Mouse (Mus musculus): ENCODE measurements around the gene BC004004. TPM values are rescaled to one million over a fixed set of nuclear protein-coding genes. Genes with fewer than 3 reads are reported as not detected.
A peak's percentile ranks its signal among the peaks of the same experiment; 100 is the strongest.
"Not testable (repeated sequence)": the region's sequence is repeated elsewhere in the genome, so short reads cannot be mapped to it uniquely, and the experiment has no call there.

BC004004 gene
- polyA plus RNA-seq, 1 experiment from 2014 or later: 73.7 TPM

DNA sequence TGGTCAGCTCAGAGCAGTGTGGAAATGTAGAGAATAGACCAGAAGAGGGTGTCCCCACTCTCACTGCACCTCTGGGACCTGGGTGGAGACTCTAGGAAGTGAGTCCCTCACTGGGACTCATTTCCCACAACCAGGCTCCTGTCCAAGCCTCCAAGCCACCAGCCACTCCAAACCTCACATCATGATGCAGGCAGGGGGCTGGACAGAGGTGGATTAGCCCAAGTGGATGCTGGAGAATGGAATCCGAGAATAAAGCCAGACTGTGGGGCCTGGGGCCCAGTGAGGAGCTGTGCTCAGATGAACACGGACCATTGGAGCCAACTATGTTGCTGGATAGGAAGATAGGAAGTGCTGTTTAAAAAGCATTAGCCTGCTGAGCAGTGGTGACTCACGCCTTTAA is 48.3 kb downstream of the BC004004 start:
- H3K27me3 ChIP-seq: peaks cover 33% of the 10 kb centered on the region
- H3K27ac ChIP-seq (replicated peaks): no peak overlapping the region
- no peak for ATAC-seq (ENCODE audit: low FRiP score, low read depth)
- no peak overlapping the region for H3K4me2 ChIP-seq (replicated peaks)
- H3K9me3 ChIP-seq: no peaks in the 10 kb centered on the region
- H3K4me1 ChIP-seq: peaks cover 4% of the 10 kb centered on the region
- H3K36me3 ChIP-seq: no peaks in the 10 kb centered on the region
- no peak overlapping the region for H3K4me3 ChIP-seq
- WGBS: 51% methylated on average over 3 of the region's 3 CpGs
- no peak overlapping the region for H3K9ac ChIP-seq (replicated peaks)

- 96% methylated on average over 3 of the region's 3 CpGs for WGBS
- H3K27me3 ChIP-seq: peaks cover 38% of the 10 kb centered on the region
- H3K27ac ChIP-seq (replicated peaks); H3K4me3 ChIP-seq; H3K36me3 ChIP-seq; H3K9ac ChIP-seq (replicated peaks); H3K9me3 ChIP-seq; ATAC-seq (ENCODE audit: low FRiP score, low read depth); H3K4me2 ChIP-seq (replicated peaks); H3K4me1 ChIP-seq: not testable (repeated sequence)
Observed at GRCm38 (mm10) chr17:29317380-29317779, 48.8 kb downstream of the BC004004 start, which contains the start of gene Pi16. Gene Pi16 (plus strand): TSS chr17:29317680.

- Histone ChIP-seq H3K9me3 (no peaks in the 10 kb centered on the region), H3K36me3 (no peaks in the 10 kb centered on the region), H3K27me3 (peaks cover 52% of the 10 kb centered on the region), H3K27ac (replicated peaks) (no peak overlapping the region), H3K4me2 (replicated peaks) (no peak overlapping the region), H3K4me1 (peaks cover 8% of the 10 kb centered on the region), H3K9ac (replicated peaks) (no peak overlapping the region), H3K4me3 (no peak overlapping the region)
- 55% methylated on average over 6 of the region's 6 CpGs for WGBS
- ATAC-seq (ENCODE audit: low FRiP score, low read depth): no peak
Observed at GRCm38 (mm10) chr17:29318731-29319250, 50.2 kb downstream of the BC004004 start.

GRCm38 (mm10) chr17:29319476-29319875 is 50.9 kb downstream of the BC004004 start:
- WGBS: 90% methylated on average over 7 of the region's 7 CpGs
- Histone ChIP-seq H3K9ac (replicated peaks) (no peak overlapping the region), H3K4me3 (no peak overlapping the region), H3K9me3 (no peaks in the 10 kb centered on the region), H3K36me3 (no peaks in the 10 kb centered on the region), H3K4me1 (peaks cover 8% of the 10 kb centered on the region), H3K27ac (replicated peaks) (no peak overlapping the region), H3K27me3 (peaks cover 59% of the 10 kb centered on the region), H3K4me2 (replicated peaks) (no peak overlapping the region)
- no peak for ATAC-seq (ENCODE audit: low FRiP score, low read depth)

- Histone ChIP-seq H3K36me3 (no peaks in the 10 kb centered on the region), H3K9ac (replicated peaks) (no peak overlapping the region), H3K4me2 (replicated peaks) (no peak overlapping the region), H3K4me1 (peaks cover 8% of the 10 kb centered on the region), H3K4me3 (no peak overlapping the region), H3K27ac (replicated peaks) (no peak overlapping the region), H3K27me3 (peaks cover 59% of the 10 kb centered on the region), H3K9me3 (no peaks in the 10 kb centered on the region)
- WGBS: 72% methylated on average over 8 of the region's 8 CpGs
- no peak for ATAC-seq (ENCODE audit: low FRiP score, low read depth)
Observed at GRCm38 (mm10) chr17:29319881-29320639, 51.5 kb downstream of the BC004004 start.

GRCm38 (mm10) chr17:29321765-29322602 is 53.4 kb downstream of the BC004004 start:
- peak overlapping the region; percentile 14; the same call in 1 of the 2 replicates for H3K4me2 ChIP-seq (replicated peaks)
- ATAC-seq (ENCODE audit: low FRiP score, low read depth): no peak
- 14% methylated on average over 41 of the region's 41 CpGs for WGBS
- no peak overlapping the region for H3K27ac ChIP-seq (replicated peaks)
- H3K9me3 ChIP-seq: no peaks in the 10 kb centered on the region
- no peak overlapping the region for H3K9ac ChIP-seq (replicated peaks)
- no peaks in the 10 kb centered on the region for H3K36me3 ChIP-seq
- peaks cover 23% of the 10 kb centered on the region for H3K4me1 ChIP-seq
- H3K27me3 ChIP-seq: peaks cover 67% of the 10 kb centered on the region
- H3K4me3 ChIP-seq: peak overlapping the region; percentile 12; the same call in 1 of the 2 replicates

- Histone ChIP-seq H3K4me1 (peaks cover 29% of the 10 kb centered on the region), H3K36me3 (no peaks in the 10 kb centered on the region), H3K9me3 (no peaks in the 10 kb centered on the region), H3K4me2 (replicated peaks) (no peak overlapping the region; the same call in 1 of the 2 replicates), H3K27me3 (peaks cover 71% of the 10 kb centered on the region), H3K9ac (replicated peaks) (no peak overlapping the region), H3K27ac (replicated peaks) (no peak overlapping the region), H3K4me3 (no peak overlapping the region)
- 16% methylated on average over 18 of the region's 18 CpGs for WGBS
- ATAC-seq (ENCODE audit: low FRiP score, low read depth): no peak
Observed at GRCm38 (mm10) chr17:29322603-29322962, 54.0 kb downstream of the BC004004 start.

DNA sequence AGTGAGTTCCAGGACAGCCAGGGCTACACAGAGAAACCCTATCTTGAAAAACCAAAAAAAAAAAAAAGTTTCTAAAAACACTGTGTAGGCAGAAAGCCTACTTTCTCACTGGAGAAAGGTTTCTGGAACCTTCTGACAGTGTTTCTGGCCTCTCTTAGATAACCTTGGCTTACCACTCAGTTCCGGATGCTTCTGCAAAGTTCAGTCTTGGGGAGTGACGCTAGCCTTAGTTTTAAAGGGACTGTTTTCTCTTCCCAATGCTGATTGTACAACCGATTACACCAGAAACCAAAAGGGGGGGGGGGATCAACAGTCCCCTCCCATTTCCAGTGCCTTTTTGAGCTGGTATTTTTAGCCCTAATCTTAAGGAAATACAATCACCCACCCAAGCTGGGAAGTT is 55.0 kb downstream of the BC004004 start:
- Histone ChIP-seq H3K9me3 (no peaks in the 10 kb centered on the region), H3K4me2 (replicated peaks) (no peak overlapping the region), H3K27me3 (peaks cover 74% of the 10 kb centered on the region), H3K4me3 (no peak overlapping the region), H3K9ac (replicated peaks) (no peak overlapping the region), H3K27ac (replicated peaks) (no peak overlapping the region), H3K36me3 (no peaks in the 10 kb centered on the region), H3K4me1 (peaks cover 38% of the 10 kb centered on the region)
- WGBS: 95% methylated on average over 3 of the region's 3 CpGs
- ATAC-seq (ENCODE audit: low FRiP score, low read depth): no peak

GRCm38 (mm10) chr17:29325831-29326230 is 57.2 kb downstream of the BC004004 start:
- H3K4me3 ChIP-seq: no peak overlapping the region; the same call in 1 of the 2 replicates

GRCm38 (mm10) chr17:29326531-29327529 is 58.2 kb downstream of the BC004004 start:
- Histone ChIP-seq H3K9me3 (no peaks in the 10 kb centered on the region), H3K36me3 (peaks cover 13% of the 10 kb centered on the region), H3K4me1 (peaks cover 51% of the 10 kb centered on the region), H3K27me3 (peaks cover 42% of the 10 kb centered on the region), H3K9ac (replicated peaks) (peak overlapping the region; percentile 43), H3K27ac (replicated peaks) (peak overlapping the region; percentile 80), H3K4me3 (peak overlapping the region; percentile 36), H3K4me2 (replicated peaks) (peak overlapping the region; percentile 55)
- WGBS: 6% methylated on average over 52 of the region's 52 CpGs
- ATAC-seq (ENCODE audit: low FRiP score, low read depth): peak; percentile 75

More at GRCm38 (mm10) chr17:29325831-29326230, 57.2 kb downstream of the BC004004 start:
- Histone ChIP-seq H3K9me3 (no peaks in the 10 kb centered on the region), H3K4me1 (peaks cover 44% of the 10 kb centered on the region), H3K36me3 (peaks cover 9% of the 10 kb centered on the region; the same call in 1 of the 2 replicates), H3K4me2 (replicated peaks) (peak overlapping the region; percentile 55), H3K27ac (replicated peaks) (peak overlapping the region; percentile 80), H3K9ac (replicated peaks) (peak overlapping the region; percentile 43; the same call in 1 of the 2 replicates), H3K27me3 (peaks cover 52% of the 10 kb centered on the region)
- 46% methylated on average over 13 of the region's 13 CpGs for WGBS
- no peak for ATAC-seq (ENCODE audit: low FRiP score, low read depth)

DNA sequence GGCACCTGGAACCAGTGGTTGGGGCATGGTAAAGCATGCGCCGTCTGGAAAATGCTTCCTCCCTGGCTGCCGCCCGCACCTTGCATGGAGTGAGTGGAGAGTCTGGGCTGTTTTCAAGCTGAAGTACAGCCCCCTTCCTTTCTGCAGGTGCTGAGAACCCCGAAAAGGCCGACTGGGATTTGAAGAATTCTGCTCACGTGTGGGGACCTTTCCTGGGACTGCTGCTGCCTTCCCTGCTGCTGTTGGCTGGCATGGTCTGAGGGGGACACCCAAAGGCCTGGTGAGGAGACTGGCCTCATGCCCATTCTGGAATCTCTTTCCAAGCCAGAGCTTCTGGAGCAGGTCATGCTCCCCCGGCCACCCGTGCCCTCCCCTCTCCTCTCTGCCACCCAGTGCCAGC is 59.1 kb downstream of the BC004004 start:
- peaks cover 33% of the 10 kb centered on the region for H3K27me3 ChIP-seq
- no peak overlapping the region; the same call in 1 of the 2 replicates for H3K4me2 ChIP-seq (replicated peaks)
- H3K4me3 ChIP-seq: no peak overlapping the region
- peak overlapping the region; percentile 43; the same call in 1 of the 2 replicates for H3K9ac ChIP-seq (replicated peaks)
- H3K36me3 ChIP-seq: peaks cover 21% of the 10 kb centered on the region
- peak overlapping the region; percentile 80 for H3K27ac ChIP-seq (replicated peaks)
- H3K4me1 ChIP-seq: peaks cover 49% of the 10 kb centered on the region
- no peaks in the 10 kb centered on the region for H3K9me3 ChIP-seq
- ATAC-seq (ENCODE audit: low FRiP score, low read depth): no peak
- WGBS: 77% methylated on average over 9 of the region's 9 CpGs
